ENCODE assay signal across 8 mouse cellular contexts in the genomic region with DNA sequence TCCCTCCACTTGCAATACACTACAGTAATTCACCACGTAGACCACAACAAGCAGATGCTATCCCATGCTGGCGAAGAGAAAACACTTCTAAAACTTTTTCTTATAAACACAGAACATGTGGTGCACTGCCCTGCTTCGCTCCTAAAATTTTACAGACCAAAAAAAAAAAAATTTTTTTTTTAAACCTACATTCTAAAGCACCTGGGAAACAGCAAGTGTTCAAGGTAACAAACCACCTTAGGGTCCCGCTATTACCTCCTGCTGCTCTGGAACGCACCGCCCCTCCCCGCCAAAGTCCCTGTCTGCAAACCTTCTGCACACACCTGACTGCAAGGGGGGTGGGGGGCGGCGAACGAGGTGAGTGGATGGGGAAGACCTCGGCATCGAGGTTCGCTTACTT. TPM values are rescaled to one million over a fixed set of nuclear protein-coding genes. Genes with fewer than 3 reads are reported as not detected.
DNase-seq lines count a peak whose midpoint lies in the region; ATAC-seq and TF ChIP-seq lines count a peak whose summit lies in the region.

A gene (plus strand): TSS at position 301 of the 400 bp plus-strand sequence.

- under 1% methylated on average over 13 of the region's 13 CpGs for WGBS in lung, embryonic 14.5 days
- 1% methylated on average over 13 of the region's 13 CpGs for WGBS in heart, embryonic 10.5 days
- WGBS in midbrain, embryonic 16.5 days, result 1% methylated on average over 13 of the region's 13 CpGs

- peak within 1 kb of the TSS; percentile 94 for H3K4me3 ChIP-seq in lung, embryonic 14.5 days (ENCODE audit: low read depth, low read length)
- peak within 1 kb of the TSS; percentile 99 for H3K4me3 ChIP-seq in heart, embryonic 10.5 days
- H3K4me3 ChIP-seq in midbrain, embryonic 16.5 days (ENCODE audit: low read depth, low read length), result peak within 1 kb of the TSS; percentile 84

- no peak; the same call in 1 of the 2 replicates for ATAC-seq in lung, embryonic 14.5 days (ENCODE audit: insufficient read depth)
- ATAC-seq in common myeloid progenitor, adult 5-6 weeks (replicated peaks; ENCODE audit: low read depth, poor library complexity, severe bottlenecking), result no peak
- ATAC-seq in midbrain, embryonic 16.5 days, result no peak

- H3K9ac ChIP-seq in lung, embryonic 14.5 days, result peak within 1 kb of the TSS; percentile 95
- peak within 1 kb of the TSS; percentile 92 for H3K9ac ChIP-seq in midbrain, embryonic 16.5 days (ENCODE audit: low read depth, low read length)

- H3K27ac ChIP-seq in lung, embryonic 14.5 days (ENCODE audit: low read depth), result peak within 1 kb of the TSS; percentile 97
- peak within 1 kb of the TSS; percentile 98 for H3K27ac ChIP-seq in heart, embryonic 10.5 days
- H3K27ac ChIP-seq in midbrain, embryonic 16.5 days (ENCODE audit: low read length), result peak within 1 kb of the TSS; percentile 97

- H3K4me1 ChIP-seq in lung, embryonic 14.5 days (ENCODE audit: insufficient read depth), result peaks cover 8% of the 10 kb centered on the region; the same call in 1 of the 2 replicates
- H3K4me1 ChIP-seq in heart, embryonic 10.5 days, result peaks cover 24% of the 10 kb centered on the region
- peaks cover 38% of the 10 kb centered on the region for H3K4me1 ChIP-seq in midbrain, embryonic 16.5 days (ENCODE audit: control insufficient read depth, insufficient read depth, low read length)

- DNase-seq in lung, embryonic 14.5 days, result peak; percentile 2
- no peak for DNase-seq in lung, postnatal 4 days
- DNase-seq in heart, embryonic 10.5 days (ENCODE audit: low spot score), result no peak
- DNase-seq in layer of hippocampus, postnatal 36 days, result no peak
- DNase-seq in right cerebral cortex, postnatal 36 days (ENCODE audit: low spot score in 2 of 2), result no peak
- DNase-seq in ovary, postnatal 36 days (ENCODE audit: low spot score), result no peak

- TF ChIP-seq CTCF in lung, embryonic 14.5 days (IDR thresholded peaks at IDR 0.05; ENCODE audit: low read depth), result no peak

- peak within 1 kb of the TSS; percentile 86 for H3K4me2 ChIP-seq in lung, embryonic 14.5 days
- H3K4me2 ChIP-seq in midbrain, embryonic 16.5 days (ENCODE audit: low read length), result peak within 1 kb of the TSS; percentile 91

- no peaks in the 10 kb centered on the region for H3K27me3 ChIP-seq in lung, embryonic 14.5 days (ENCODE audit: insufficient read depth, low read length)
- H3K27me3 ChIP-seq in heart, embryonic 10.5 days (ENCODE audit: insufficient read depth, poor library complexity, severe bottlenecking), result no peaks in the 10 kb centered on the region
- no peaks in the 10 kb centered on the region for H3K27me3 ChIP-seq in midbrain, embryonic 16.5 days (ENCODE audit: control insufficient read depth, insufficient read depth, low read depth, low read length)

- no peaks in the 10 kb centered on the region for H3K9me3 ChIP-seq in lung, embryonic 14.5 days (ENCODE audit: low read depth, low read length)
- no peaks in the 10 kb centered on the region for H3K9me3 ChIP-seq in heart, embryonic 10.5 days
- H3K9me3 ChIP-seq in midbrain, embryonic 16.5 days (replicated peaks; ENCODE audit: control insufficient read depth, low read length, poor library complexity, severe bottlenecking), result no peaks in the 10 kb centered on the region

- H3K36me3 ChIP-seq in lung, embryonic 14.5 days (ENCODE audit: insufficient read depth), result peaks cover 8% of the 10 kb centered on the region
- 0 out of 2 replicates have a peak, but pooled peaks cover 3% of the 10 kb centered on the region for H3K36me3 ChIP-seq in heart, embryonic 10.5 days
- H3K36me3 ChIP-seq in midbrain, embryonic 16.5 days (ENCODE audit: control insufficient read depth, insufficient read depth, low read length), result no peaks in the 10 kb centered on the region

RNA-seq across cellular contexts. Expression of the gene that starts here (rescaled TPM):
- 108 and 110 TPM in 2 replicates for polyA plus RNA-seq in lung, embryonic 14.5 days (2014; fragmentation: Nextera tagmentation; extraction: Ambion mirVana)
- total RNA-seq in common myeloid progenitor, adult 5-6 weeks (2017), result 155 and 157 TPM in 2 replicates
- polyA plus RNA-seq in heart, embryonic 10.5 days (2016; fragmentation: Nextera tagmentation; extraction: Ambion mirVana), result 85.1 and 91.3 TPM in 2 replicates
- 100 to 1,000 TPM; 109 to 114 TPM for total RNA-seq in layer of hippocampus, postnatal 36 days (2021)
- polyA plus RNA-seq in midbrain, embryonic 16.5 days (2015; fragmentation: Nextera tagmentation; extraction: Ambion mirVana), result 37.9 and 39.6 TPM in 2 replicates
